In genomic region chr7:127708207-127709078, GRCm38 (mm10) we compare ENCODE assay signal across 8 mouse cellular contexts. TPM values are rescaled to one million over a fixed set of nuclear protein-coding genes. Genes with fewer than 3 reads are reported as not detected.
DNase-seq lines count a peak whose midpoint lies in the region; ATAC-seq and TF ChIP-seq lines count a peak whose summit lies in the region.

Bcl7c (minus strand) TSS chr7:127708933.

- H3K4me3 ChIP-seq in embryonic facial prominence, embryonic 13.5 days, result peak within 1 kb of the TSS; percentile 72
- peak within 1 kb of the TSS; percentile 75 for H3K4me3 ChIP-seq in kidney, adult 2 months (ENCODE audit: insufficient read depth, low read depth, low read length)
- H3K4me3 ChIP-seq in limb, embryonic 13.5 days, result peak within 1 kb of the TSS; percentile 76
- peak within 1 kb of the TSS; percentile 85 for H3K4me3 ChIP-seq in midbrain, embryonic 15.5 days

- peaks cover 57% of the 10 kb centered on the region for H3K4me1 ChIP-seq in embryonic facial prominence, embryonic 13.5 days
- peaks cover 26% of the 10 kb centered on the region; the same call in 1 of the 2 replicates for H3K4me1 ChIP-seq in kidney, adult 2 months (ENCODE audit: control insufficient read depth, insufficient read depth, low read length)
- peaks cover 47% of the 10 kb centered on the region for H3K4me1 ChIP-seq in limb, embryonic 13.5 days
- peaks cover 32% of the 10 kb centered on the region for H3K4me1 ChIP-seq in midbrain, embryonic 15.5 days

- no peaks in the 10 kb centered on the region for H3K9me3 ChIP-seq in embryonic facial prominence, embryonic 13.5 days
- H3K9me3 ChIP-seq in limb, embryonic 13.5 days, result no peaks in the 10 kb centered on the region
- H3K9me3 ChIP-seq in midbrain, embryonic 15.5 days, result no peaks in the 10 kb centered on the region

- no peaks in the 10 kb centered on the region for H3K27me3 ChIP-seq in embryonic facial prominence, embryonic 13.5 days
- no peaks in the 10 kb centered on the region for H3K27me3 ChIP-seq in kidney, adult 2 months (replicated peaks; ENCODE audit: control insufficient read depth, insufficient read depth, low read length)
- H3K27me3 ChIP-seq in limb, embryonic 13.5 days, result no peaks in the 10 kb centered on the region
- no peaks in the 10 kb centered on the region for H3K27me3 ChIP-seq in midbrain, embryonic 15.5 days (replicated peaks)

- peak within 1 kb of the TSS; percentile 91 for H3K4me2 ChIP-seq in embryonic facial prominence, embryonic 13.5 days
- H3K4me2 ChIP-seq in limb, embryonic 13.5 days (replicated peaks), result peak within 1 kb of the TSS; percentile 92
- peak within 1 kb of the TSS; percentile 70 for H3K4me2 ChIP-seq in midbrain, embryonic 15.5 days

- TF ChIP-seq CTCF in kidney, adult 2 months (conservative IDR thresholded peaks at IDR 0.05; ENCODE audit: insufficient read depth, insufficient read length, low read depth, low read length), result peak; percentile 52

- peak within 1 kb of the TSS; percentile 99 for H3K27ac ChIP-seq in embryonic facial prominence, embryonic 13.5 days
- peak within 1 kb of the TSS; percentile 69 for H3K27ac ChIP-seq in kidney, adult 2 months (ENCODE audit: insufficient read depth, low read depth, low read length)
- peak within 1 kb of the TSS; percentile 99 for H3K27ac ChIP-seq in limb, embryonic 13.5 days
- H3K27ac ChIP-seq in midbrain, embryonic 15.5 days, result peak within 1 kb of the TSS; percentile 93

- no peak for TF ChIP-seq POLR2A in kidney, adult 2 months (IDR thresholded peaks at IDR 0.05; ENCODE audit: low read depth, low read length)

- H3K36me3 ChIP-seq in embryonic facial prominence, embryonic 13.5 days, result peaks cover 31% of the 10 kb centered on the region
- no peaks in the 10 kb centered on the region for H3K36me3 ChIP-seq in kidney, adult 2 months (ENCODE audit: control insufficient read depth, insufficient read depth, low read length)
- peaks cover 31% of the 10 kb centered on the region for H3K36me3 ChIP-seq in limb, embryonic 13.5 days
- peaks cover 14% of the 10 kb centered on the region; the same call in 1 of the 2 replicates for H3K36me3 ChIP-seq in midbrain, embryonic 15.5 days (replicated peaks)

- DNase-seq in A20 (ENCODE audit: low read depth, low spot score), result peak; percentile 96
- DNase-seq in adrenal gland, postnatal 4 days (ENCODE audit: low spot score in 2 of 2), result peak; percentile 80 to 87
- DNase-seq in heart, adult 18-20 months, result peak; percentile 89 to 95
- peak; percentile 92 for DNase-seq in kidney, adult 2 months
- DNase-seq in spleen, adult 18-20 months, result peak; percentile 82 to 88

- peak within 1 kb of the TSS; percentile 88 for H3K9ac ChIP-seq in embryonic facial prominence, embryonic 13.5 days
- H3K9ac ChIP-seq in limb, embryonic 13.5 days, result peak within 1 kb of the TSS; percentile 93
- peak within 1 kb of the TSS; percentile 91 for H3K9ac ChIP-seq in midbrain, embryonic 15.5 days

- under 1% methylated on average over 77 of the region's 90 CpGs for WGBS in embryonic facial prominence, embryonic 13.5 days
- under 1% methylated on average over 88 of the region's 90 CpGs for WGBS in kidney, adult 2 months
- under 1% methylated on average over 83 of the region's 90 CpGs for WGBS in limb, embryonic 13.5 days
- under 1% methylated on average over 67 of the region's 90 CpGs for WGBS in midbrain, embryonic 15.5 days

- peak; percentile 65 for ATAC-seq in embryonic facial prominence, embryonic 13.5 days (ENCODE audit: insufficient number of reproducible peaks, insufficient read depth, low FRiP score, low TSS enrichment, low read depth)
- ATAC-seq in limb, embryonic 13.5 days (ENCODE audit: low FRiP score, low read depth), result peak; percentile 80
- ATAC-seq in midbrain, embryonic 15.5 days (replicated peaks), result peak; percentile 87

RNA-seq across cellular contexts. Expression of gene Bcl7c, which starts in this region (rescaled TPM):
- 100 to 1,000 TPM; 129 to 135 TPM for total RNA-seq in adrenal gland, postnatal 4 days (2021)
- 78.0 and 96.8 TPM in 2 replicates for polyA plus RNA-seq in embryonic facial prominence, embryonic 13.5 days (2015; fragmentation: Nextera tagmentation; extraction: Ambion mirVana)
- 10 to 100 TPM; 34.1 to 35.4 TPM for total RNA-seq in heart, adult 18-20 months (2021)
- 24.5 and 25.9 TPM in 2 replicates for polyA plus RNA-seq in kidney, adult 2 months (2012; rRNA removed)
- 82.3 and 85.8 TPM in 2 replicates for polyA plus RNA-seq in limb, embryonic 13.5 days (2015; fragmentation: Nextera tagmentation; extraction: Ambion mirVana)
- 52.9 and 59.2 TPM in 2 replicates for polyA plus RNA-seq in midbrain, embryonic 15.5 days (2015; fragmentation: Nextera tagmentation; extraction: Ambion mirVana)

Comparison
In these comparisons a context has a peak if more than half of its experiments do, and no peak if none do; other contexts are left out.
1. Peak in every context shown above with its lines: DNase-seq, ATAC-seq, H3K4me3 ChIP-seq and H3K27ac ChIP-seq.